Mouse (Mus musculus) stomach, embryonic 16.5 days (tissue): ENCODE results near the gene Cdc42se2. TPM values are rescaled to one million over a fixed set of nuclear protein-coding genes. Genes with fewer than 3 reads are reported as not detected.

Source experiments
- polyA plus RNA-seq: library from polyadenylated mRNA; unstranded; fragments of >200 nt; fragmentation: Nextera tagmentation; extraction: Ambion mirVana; gene quantifications from 2 replicates; pipeline ENCODE4 v1.2.1, GENCODE M21; 2015

Cdc42se2 gene
- polyA plus RNA-seq, 1 experiment from 2014 or later: 62.7 TPM

Other genes with a start within 250 kb of the Cdc42se2 start
- gene Lyrm7, start 73.2 kb upstream of the Cdc42se2 start, polyA plus RNA-seq: 10.5 and 10.6 TPM in 2 replicates
- 505 and 634 TPM in 2 replicates for gene Hint1, start 78.7 kb upstream of the Cdc42se2 start, polyA plus RNA-seq
- gene Gpx3, start 114.8 kb upstream of the Cdc42se2 start, polyA plus RNA-seq: 174 and 187 TPM in 2 replicates
- gene Tnip1, start 175.2 kb upstream of the Cdc42se2 start, polyA plus RNA-seq: 21.3 and 23.1 TPM in 2 replicates
- 364 and 365 TPM in 2 replicates for gene Anxa6, start 245.8 kb upstream of the Cdc42se2 start, polyA plus RNA-seq